In genomic region chr14:100713592-100713991, GRCm38 (mm10) we compare ENCODE assay signal across 14 mouse cellular contexts.
DNase-seq lines count a peak whose midpoint lies in the region; ATAC-seq and TF ChIP-seq lines count a peak whose summit lies in the region.
"Had no signal": no experiment of that assay in that cellular context is flagged by ENCODE, and none has a peak within 500 bp of the region (broad histone marks: within the 10 kb centered on the region; RNA-seq: fewer than 3 reads in every experiment).

No protein-coding gene starts in this region.

- peak overlapping the region; percentile 86 for H3K27ac ChIP-seq in hindbrain, embryonic 12.5 days
- H3K27ac ChIP-seq in midbrain, embryonic 14.5 days (replicated peaks; ENCODE audit: low read depth, low read length), result peak overlapping the region; percentile 86
- no peak overlapping the region for H3K27ac ChIP-seq in heart, embryonic 10.5 days
- H3K27ac ChIP-seq in stomach, postnatal 0 days (replicated peaks), result no peak overlapping the region
- H3K27ac ChIP-seq: limb, embryonic 15.5 days had no signal

- TF ChIP-seq CTCF in stomach, postnatal 0 days (IDR thresholded peaks at IDR 0.05; ENCODE audit: low read depth), result no peak

- no peak for TF ChIP-seq EP300 in stomach, postnatal 0 days (optimal IDR thresholded peaks at IDR 0.05)

- no peaks in the 10 kb centered on the region for H3K27me3 ChIP-seq in hindbrain, embryonic 12.5 days
- H3K27me3 ChIP-seq in midbrain, embryonic 14.5 days (ENCODE audit: control insufficient read depth, insufficient read depth, low read length), result no peaks in the 10 kb centered on the region
- H3K27me3 ChIP-seq in heart, embryonic 10.5 days (ENCODE audit: insufficient read depth, poor library complexity, severe bottlenecking), result 0 out of 2 replicates have a peak, but pooled peaks cover 4% of the 10 kb centered on the region
- no peaks in the 10 kb centered on the region for H3K27me3 ChIP-seq in stomach, postnatal 0 days (ENCODE audit: control insufficient read depth, insufficient read depth, low read length)
- H3K27me3 ChIP-seq: limb, embryonic 15.5 days had no signal

- H3K9ac ChIP-seq in hindbrain, embryonic 12.5 days, result no peak overlapping the region
- no peak overlapping the region for H3K9ac ChIP-seq in midbrain, embryonic 14.5 days (replicated peaks; ENCODE audit: low read length)
- no peak overlapping the region for H3K9ac ChIP-seq in stomach, postnatal 0 days (ENCODE audit: low read length)
- H3K9ac ChIP-seq: limb, embryonic 15.5 days; lung, embryonic 14.5 days had no signal

- WGBS in hindbrain, embryonic 12.5 days, result 41% methylated on average over 6 of the region's 6 CpGs
- 24% methylated on average over 6 of the region's 6 CpGs for WGBS in midbrain, embryonic 14.5 days
- 90% methylated on average over 6 of the region's 6 CpGs for WGBS in heart, embryonic 10.5 days
- 94% methylated on average over 6 of the region's 6 CpGs for WGBS in stomach, postnatal 0 days

- H3K4me3 ChIP-seq in hindbrain, embryonic 12.5 days, result no peak overlapping the region
- H3K4me3 ChIP-seq in midbrain, embryonic 14.5 days (replicated peaks; ENCODE audit: low read depth, low read length), result no peak overlapping the region
- H3K4me3 ChIP-seq in heart, embryonic 10.5 days, result no peak overlapping the region
- H3K4me3 ChIP-seq in stomach, postnatal 0 days (ENCODE audit: low read depth, low read length), result no peak overlapping the region
- H3K4me3 ChIP-seq: limb, embryonic 15.5 days had no signal

- peak; percentile 88 for ATAC-seq in hindbrain, embryonic 12.5 days (ENCODE audit: low FRiP score)
- ATAC-seq in midbrain, embryonic 14.5 days (ENCODE audit: low FRiP score, low TSS enrichment), result peak; percentile 86
- ATAC-seq in stomach, postnatal 0 days (ENCODE audit: low FRiP score, low TSS enrichment), result no peak
- ATAC-seq: activated CD4-positive, CD25-positive, alpha-beta regulatory T cell, adult 4 months had no signal

- peaks cover 13% of the 10 kb centered on the region for H3K4me1 ChIP-seq in hindbrain, embryonic 12.5 days
- peaks cover 21% of the 10 kb centered on the region for H3K4me1 ChIP-seq in midbrain, embryonic 14.5 days (ENCODE audit: control insufficient read depth, insufficient read depth, low read length)
- no peaks in the 10 kb centered on the region for H3K4me1 ChIP-seq in heart, embryonic 10.5 days
- H3K4me1 ChIP-seq in stomach, postnatal 0 days (replicated peaks; ENCODE audit: control insufficient read depth, insufficient read depth), result no peaks in the 10 kb centered on the region
- H3K4me1 ChIP-seq: limb, embryonic 15.5 days had no signal

- peaks cover 6% of the 10 kb centered on the region; the same call in 1 of the 2 replicates for H3K9me3 ChIP-seq in hindbrain, embryonic 12.5 days (replicated peaks)
- no peaks in the 10 kb centered on the region for H3K9me3 ChIP-seq in midbrain, embryonic 14.5 days (ENCODE audit: control insufficient read depth, low read length)
- no peaks in the 10 kb centered on the region for H3K9me3 ChIP-seq in heart, embryonic 10.5 days
- H3K9me3 ChIP-seq in stomach, postnatal 0 days (ENCODE audit: control insufficient read depth, low read length), result no peaks in the 10 kb centered on the region
- H3K9me3 ChIP-seq: limb, embryonic 15.5 days had no signal

- no peak overlapping the region for H3K4me2 ChIP-seq in hindbrain, embryonic 12.5 days (replicated peaks)
- H3K4me2 ChIP-seq in midbrain, embryonic 14.5 days (ENCODE audit: low read length), result no peak overlapping the region; the same call in 1 of the 2 replicates
- no peak overlapping the region for H3K4me2 ChIP-seq in stomach, postnatal 0 days (replicated peaks; ENCODE audit: low read depth)
- H3K4me2 ChIP-seq: limb, embryonic 15.5 days; lung, embryonic 14.5 days had no signal

- H3K36me3 ChIP-seq in hindbrain, embryonic 12.5 days, result no peaks in the 10 kb centered on the region
- H3K36me3 ChIP-seq in midbrain, embryonic 14.5 days (ENCODE audit: control insufficient read depth, insufficient read depth, low read length), result no peaks in the 10 kb centered on the region
- H3K36me3 ChIP-seq in heart, embryonic 10.5 days, result no peaks in the 10 kb centered on the region
- H3K36me3 ChIP-seq in stomach, postnatal 0 days (ENCODE audit: control insufficient read depth, insufficient read depth, low read length), result no peaks in the 10 kb centered on the region
- H3K36me3 ChIP-seq: limb, embryonic 15.5 days had no signal

- intact Hi-C loops in left cerebral cortex, postnatal 4 days (cut with DNase I), result no loop called here
- intact Hi-C loops in left cerebral cortex, postnatal 36 days (cut with DNase I), result no loop called here

- peak; percentile 58 for DNase-seq in left cerebral cortex, postnatal 4 days
- DNase-seq in left cerebral cortex, postnatal 36 days (ENCODE audit: low spot score in 2 of 2), result no peak
- peak; percentile 86 for DNase-seq in midbrain, embryonic 14.5 days
- DNase-seq in heart, embryonic 10.5 days (ENCODE audit: low spot score), result no peak
- no peak for DNase-seq in kidney, postnatal 14 days
- no peak for DNase-seq in stomach, postnatal 0 days (ENCODE audit: low spot score)
- DNase-seq: cerebellum, adult 9-11 months; kidney, adult 11 months; kidney, postnatal 4 days; lung, embryonic 14.5 days; thymus, postnatal 14 days had no signal

Comparison
In these comparisons a context has a peak if more than half of its experiments do, and no peak if none do; other contexts are left out.
1. DNase-seq: peak in left cerebral cortex, postnatal 4 days (single experiment) and midbrain, embryonic 14.5 days (single experiment); none in left cerebral cortex, postnatal 36 days (0 of 2), heart, embryonic 10.5 days (single experiment), kidney, postnatal 14 days (single experiment) and stomach, postnatal 0 days (single experiment).
2. H3K27ac ChIP-seq: peak in hindbrain, embryonic 12.5 days (single experiment) and midbrain, embryonic 14.5 days (single experiment); none in heart, embryonic 10.5 days (single experiment) and stomach, postnatal 0 days (single experiment).